Mouse (Mus musculus) testis, adult 2 months (tissue): ENCODE data around the gene Tex29.

ENCODE experiments used
- CTCF ChIP-seq: fragments of 200-500 bp; IDR thresholded peaks from 2 replicates; pipeline ENCODE4 v1.5.1; 2012; ENCODE audit warnings: low read depth, mild to moderate bottlenecking, inconsistent platforms, low read length, moderate library complexity; ENCODE audit not compliant: control insufficient read depth, insufficient read depth, insufficient replicate concordance
- POLR2A ChIP-seq: fragments of 200-500 bp; IDR thresholded peaks from 2 replicates; pipeline ENCODE4 v1.6.1; 2012; ENCODE audit warnings: low read depth, mild to moderate bottlenecking, inconsistent platforms, low read length, moderate library complexity; ENCODE audit not compliant: control insufficient read depth

- TF ChIP-seq CTCF (no peak), POLR2A (no peak)
Observed at GRCm38 (mm10) chr8:11821451-11822206, 18.6 kb upstream of the Tex29 start.
